Mouse (Mus musculus) T-helper 2 cell (primary cell): Measurements from ENCODE around the gene Otx1.

Experiments used
- in situ Hi-C: fragments of 300-600 bp; cut with MboI, MseI; formaldehyde crosslinking; loops from one replicate; pipeline ENCODE4 v1.15.1; 2025; ENCODE audit warnings: high pct_unique_total_duplicates

The Otx1 gene

DNA sequence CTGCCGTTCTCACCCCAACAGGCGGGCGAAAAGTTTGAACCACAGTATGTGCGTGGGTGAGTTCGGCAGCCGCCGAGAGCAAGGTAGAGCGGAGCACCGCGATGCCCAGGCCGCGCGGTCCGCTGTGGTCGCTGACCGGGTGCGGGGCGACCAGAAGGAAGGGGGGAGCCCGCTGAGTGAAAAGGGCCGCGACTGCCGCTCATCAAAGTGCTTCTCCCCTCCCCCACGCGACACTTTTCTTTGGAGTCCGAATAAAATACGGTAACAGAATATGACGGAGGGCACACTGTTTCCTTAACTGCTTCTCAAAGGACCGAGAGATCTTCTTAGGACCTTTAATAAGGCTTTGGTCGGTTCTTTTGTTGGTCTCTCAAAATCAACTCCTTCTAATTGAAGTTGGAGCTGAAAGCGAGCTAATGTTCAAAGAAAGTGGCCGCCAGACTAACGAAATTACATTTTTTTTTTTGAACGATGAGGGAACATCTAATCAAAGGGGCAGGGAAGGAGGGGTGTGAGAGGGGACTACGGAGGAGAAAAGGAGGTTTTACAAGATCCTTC lies at the start of gene Otx1:
Gene Otx1 (minus strand): TSS at position 115 of the 558 bp plus-strand sequence.
- in situ Hi-C loops: loop anchor here (25.0 kb wide), 1 partner anchor 609 kb away; no protein-coding TSS in a partner anchor

DNA sequence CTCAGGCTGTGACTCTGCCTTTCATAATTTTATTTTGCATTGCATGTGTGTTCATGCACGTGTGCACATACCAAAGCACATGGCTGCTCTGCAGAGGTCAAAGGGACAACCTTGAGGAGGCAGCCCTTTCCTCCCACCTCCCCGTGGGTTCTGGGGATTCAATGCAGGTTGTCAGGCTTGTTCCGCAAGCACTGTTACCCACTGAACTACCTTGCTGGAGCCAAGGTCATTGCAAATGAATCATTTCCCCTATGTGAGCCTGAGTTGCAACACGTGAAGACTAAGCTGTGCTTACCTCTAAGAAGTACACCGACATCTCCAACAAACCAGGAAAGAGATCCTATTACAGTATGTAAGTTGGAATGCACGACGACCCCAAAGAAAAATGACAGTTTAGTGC lies 48.2 kb upstream of the Otx1 start:
- in situ Hi-C loops: loop anchor here (25.0 kb wide), 1 partner anchor 1189 kb away; no protein-coding TSS in a partner anchor

DNA sequence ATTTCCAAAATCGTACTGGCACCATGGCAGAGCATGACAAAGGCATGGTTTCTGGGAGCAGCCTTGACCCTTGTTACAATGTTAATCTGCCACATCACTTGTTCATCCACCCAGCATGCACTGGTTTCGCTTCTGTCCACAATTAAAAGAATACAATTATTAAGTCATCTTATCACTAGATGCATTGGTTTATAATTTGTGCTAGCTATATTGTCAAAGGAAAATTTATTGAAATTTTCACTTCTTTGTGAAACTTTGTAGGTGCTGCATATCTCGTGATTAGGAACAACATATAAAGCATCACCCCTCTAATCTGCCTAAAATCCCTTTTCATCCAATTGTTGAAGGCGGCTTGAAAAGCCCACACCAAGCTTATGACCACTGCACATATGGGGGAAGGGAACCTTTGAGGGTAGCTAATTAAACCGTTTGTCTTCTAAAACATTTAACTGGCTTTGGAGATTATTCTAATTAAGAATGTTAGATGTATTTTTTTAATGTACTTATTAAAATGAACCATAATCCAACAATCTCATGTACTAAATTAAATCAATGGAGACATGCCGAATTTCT lies 37.2 kb upstream of the Otx1 start:
- in situ Hi-C loops: loop anchor here (10.0 kb wide), 1 partner anchor 455 kb away; no protein-coding TSS in a partner anchor

DNA sequence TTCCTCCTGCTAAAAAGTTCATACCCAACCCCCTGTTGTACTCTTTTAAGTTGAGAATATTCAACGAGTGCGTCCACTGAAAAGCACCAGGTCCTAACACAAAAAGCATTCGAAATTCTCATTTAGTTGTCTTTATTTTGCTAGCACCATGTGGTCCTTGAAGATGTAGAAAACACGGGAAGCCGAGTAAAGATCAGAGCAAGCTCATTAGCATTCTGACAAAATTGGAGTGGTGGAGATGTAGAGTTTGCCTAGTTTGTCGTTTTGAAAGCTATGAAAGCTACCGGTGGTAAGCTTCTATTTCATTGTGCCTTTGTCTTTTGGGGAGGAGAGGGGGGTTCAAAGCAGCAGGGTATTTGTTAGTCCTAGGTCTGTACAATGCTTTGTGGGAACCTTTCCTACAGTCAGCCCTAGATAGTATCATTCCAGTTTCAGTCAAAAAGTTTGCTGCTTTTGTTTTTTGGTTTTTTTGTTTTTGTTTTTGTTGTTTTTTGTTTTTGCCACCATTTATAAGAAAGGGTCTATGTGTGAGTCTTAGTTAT lies 31.9 kb upstream of the Otx1 start:
- in situ Hi-C loops: loop anchor here (10.0 kb wide), 1 partner anchor 460 kb away; no protein-coding TSS in a partner anchor

DNA sequence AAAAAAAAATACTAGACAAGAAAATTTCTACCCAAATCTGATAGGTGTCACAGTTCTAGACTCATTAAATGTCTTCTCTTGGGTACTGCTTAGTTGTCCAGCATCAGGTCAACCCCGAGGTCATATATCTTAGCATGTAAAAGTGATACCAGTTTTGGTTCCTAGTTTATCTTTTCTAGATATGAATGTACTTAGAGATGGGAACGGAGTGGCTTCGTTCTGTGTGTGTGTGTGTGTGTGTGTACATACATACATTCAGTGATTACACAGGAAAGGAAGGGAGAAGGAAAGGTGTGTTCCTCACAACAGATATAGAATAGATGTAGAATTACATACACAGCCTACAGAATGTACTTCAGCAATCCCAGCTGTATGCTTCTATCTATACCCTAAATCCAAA lies 30.9 kb upstream of the Otx1 start:
- in situ Hi-C loops: loop anchor here (10.0 kb wide), 1 partner anchor 461 kb away; no protein-coding TSS in a partner anchor

DNA sequence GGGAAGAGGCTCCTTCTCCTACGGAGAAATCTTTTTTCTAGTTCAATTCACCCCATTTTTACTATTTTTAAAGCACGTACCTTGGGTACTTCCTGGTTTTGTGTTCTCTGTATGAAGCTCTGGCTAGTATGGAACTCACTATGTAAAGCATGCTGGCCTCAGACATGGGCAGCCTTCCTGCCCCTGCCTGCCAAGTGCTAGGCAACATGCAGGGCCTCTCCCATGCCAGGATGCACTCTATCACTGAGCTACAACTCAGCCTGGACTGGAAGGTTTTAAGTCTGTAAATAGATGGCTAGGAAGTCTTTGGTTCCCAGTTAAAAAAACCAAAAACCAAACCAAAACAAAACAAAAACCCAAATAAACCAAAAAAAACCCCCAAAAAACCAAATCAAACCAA lies 17.9 kb upstream of the Otx1 start:
- in situ Hi-C loops: loop anchor here (10.0 to 25.0 kb wide), 2 partner anchors 592 to 1224 kb away; no protein-coding TSS in a partner anchor

DNA sequence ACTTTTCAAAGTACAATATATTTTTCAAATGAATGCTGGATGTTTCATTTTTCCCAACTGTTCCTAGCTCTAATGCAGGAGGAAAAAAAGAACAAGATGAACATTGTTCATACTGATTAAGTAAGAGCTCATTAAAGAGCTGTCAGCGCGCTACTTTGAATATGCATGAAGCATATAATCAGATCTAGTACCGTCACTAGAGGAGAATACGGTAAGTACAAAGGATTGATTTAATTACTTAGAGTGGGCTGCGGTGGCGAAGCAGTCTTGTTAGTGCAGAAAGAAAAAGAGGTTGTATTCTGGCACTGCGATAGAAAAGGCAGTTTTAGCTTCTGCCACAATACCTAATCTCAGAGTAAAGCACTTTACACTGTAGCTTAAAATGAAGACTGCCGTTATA lies 14.7 kb upstream of the Otx1 start:
- in situ Hi-C loops: loop anchor here (25.0 kb wide), 1 partner anchor 595 kb away; no protein-coding TSS in a partner anchor

DNA sequence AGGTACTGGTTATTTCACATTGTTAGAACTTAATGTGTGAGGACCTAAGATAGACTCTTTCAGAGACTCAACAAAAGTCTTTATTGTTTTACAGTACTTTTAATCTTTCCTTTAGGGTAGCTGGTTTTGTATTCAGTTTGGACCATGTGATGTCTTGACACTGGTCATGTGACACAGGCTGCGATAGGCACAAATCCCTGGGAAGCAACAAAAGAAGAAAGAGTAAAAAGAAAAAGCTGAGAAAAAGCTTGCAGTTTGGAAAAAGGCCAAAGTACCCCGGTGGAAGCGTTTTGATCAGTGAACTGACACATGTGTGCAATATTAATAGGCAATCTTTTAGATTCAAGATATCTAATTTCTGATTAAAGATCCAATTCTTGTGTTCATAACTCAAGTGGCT lies 13.6 kb upstream of the Otx1 start:
- in situ Hi-C loops: loop anchor here (25.0 kb wide), 1 partner anchor 596 kb away; no protein-coding TSS in a partner anchor

DNA sequence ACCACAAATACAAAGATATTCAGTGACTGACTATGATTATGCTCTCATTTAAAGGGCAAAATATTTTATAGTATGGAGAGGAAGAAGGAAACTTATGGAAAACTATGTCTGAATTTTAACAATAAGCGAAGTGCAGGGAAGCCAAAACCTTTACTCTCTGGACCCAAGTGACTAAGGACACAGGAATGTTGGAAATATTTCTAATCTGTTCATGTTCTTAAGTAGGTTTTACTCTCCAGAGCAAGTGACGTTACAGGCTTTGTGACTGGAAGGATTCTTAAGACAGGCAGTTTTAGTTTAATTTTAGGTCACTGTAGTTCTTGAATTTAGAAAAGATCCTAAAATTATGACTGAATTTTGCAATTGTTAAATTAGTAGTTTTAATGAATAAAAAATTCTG lies 6.1 kb upstream of the Otx1 start:
- in situ Hi-C loops: loop anchor here (25.0 kb wide), 1 partner anchor 603 kb away; no protein-coding TSS in a partner anchor

DNA sequence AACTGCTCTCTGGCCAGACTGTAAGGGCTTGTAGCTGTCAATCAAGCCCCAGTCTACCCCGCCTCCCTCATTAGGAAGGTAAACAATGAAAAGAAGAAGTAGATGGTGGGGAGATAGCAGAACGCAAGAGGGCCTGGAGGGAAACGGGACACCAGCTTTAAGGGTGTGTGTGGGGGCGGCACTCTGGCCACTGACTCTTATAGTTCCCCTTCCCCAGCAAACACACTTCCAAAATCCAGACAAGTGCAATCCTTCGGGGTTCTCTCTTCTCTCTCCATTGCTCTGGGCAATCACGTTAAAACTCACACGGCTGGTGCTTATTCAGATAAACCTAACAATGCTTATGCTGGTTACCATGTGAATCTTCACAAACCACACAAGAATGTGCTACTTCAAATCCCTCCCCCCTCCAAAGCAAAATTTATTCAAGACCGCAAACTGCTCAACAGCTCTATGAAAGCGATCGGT lies 5.5 kb upstream of the Otx1 start:
- in situ Hi-C loops: loop anchor here (25.0 kb wide), 1 partner anchor 604 kb away; no protein-coding TSS in a partner anchor

DNA sequence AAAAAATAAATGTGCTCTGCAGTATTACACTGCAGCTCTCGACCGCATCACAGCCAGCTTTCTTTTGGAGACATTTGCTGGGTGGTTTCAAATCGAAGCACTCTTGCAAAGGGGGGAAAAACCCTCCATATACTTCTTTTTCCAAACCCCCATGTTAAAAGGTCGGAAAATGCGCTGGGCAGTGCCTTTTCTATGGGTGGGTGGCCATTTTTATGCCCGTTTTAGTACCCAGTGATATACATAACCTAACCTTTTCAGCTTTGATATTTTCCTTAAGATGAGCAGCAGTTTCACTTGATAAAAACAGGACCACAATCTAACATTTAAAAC lies 5.0 kb upstream of the Otx1 start:
- in situ Hi-C loops: loop anchor here (25.0 kb wide), 1 partner anchor 605 kb away; no protein-coding TSS in a partner anchor

DNA sequence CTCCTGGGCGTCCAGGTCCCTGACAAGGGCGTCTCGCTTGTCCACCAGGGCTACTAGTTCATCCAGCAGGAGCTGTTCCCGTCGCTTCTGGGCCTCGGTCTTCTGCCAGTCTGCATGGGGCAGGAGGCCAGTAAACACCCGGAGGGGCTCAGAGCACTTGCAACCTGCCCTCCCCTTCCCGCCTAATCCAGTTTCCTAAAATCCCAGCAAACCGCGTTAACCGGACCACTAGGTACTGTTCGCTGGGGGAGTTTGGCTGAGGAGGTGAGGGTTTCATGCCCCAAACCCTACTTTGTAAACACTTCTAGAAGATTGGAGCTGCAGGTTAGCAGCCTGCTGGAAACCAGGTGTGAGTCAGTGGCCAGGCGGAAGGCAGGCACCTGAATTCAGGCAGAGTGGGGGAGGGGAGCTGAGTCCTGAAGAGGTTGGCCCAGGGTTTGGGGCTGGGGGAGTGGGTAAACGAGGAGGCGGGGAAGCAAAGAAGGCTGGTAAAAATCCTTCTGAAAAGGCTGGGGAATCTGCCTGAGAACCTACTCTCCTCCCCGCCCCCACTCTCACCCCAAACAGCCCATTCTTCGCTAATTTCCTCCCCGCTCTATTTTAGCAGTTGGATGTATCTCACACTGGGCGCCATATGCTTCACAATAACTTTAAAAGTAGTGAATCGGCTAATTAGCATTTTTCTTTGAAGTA lies 4.5 kb upstream of the Otx1 start:
- in situ Hi-C loops: loop anchor here (25.0 kb wide), 1 partner anchor 605 kb away; no protein-coding TSS in a partner anchor

DNA sequence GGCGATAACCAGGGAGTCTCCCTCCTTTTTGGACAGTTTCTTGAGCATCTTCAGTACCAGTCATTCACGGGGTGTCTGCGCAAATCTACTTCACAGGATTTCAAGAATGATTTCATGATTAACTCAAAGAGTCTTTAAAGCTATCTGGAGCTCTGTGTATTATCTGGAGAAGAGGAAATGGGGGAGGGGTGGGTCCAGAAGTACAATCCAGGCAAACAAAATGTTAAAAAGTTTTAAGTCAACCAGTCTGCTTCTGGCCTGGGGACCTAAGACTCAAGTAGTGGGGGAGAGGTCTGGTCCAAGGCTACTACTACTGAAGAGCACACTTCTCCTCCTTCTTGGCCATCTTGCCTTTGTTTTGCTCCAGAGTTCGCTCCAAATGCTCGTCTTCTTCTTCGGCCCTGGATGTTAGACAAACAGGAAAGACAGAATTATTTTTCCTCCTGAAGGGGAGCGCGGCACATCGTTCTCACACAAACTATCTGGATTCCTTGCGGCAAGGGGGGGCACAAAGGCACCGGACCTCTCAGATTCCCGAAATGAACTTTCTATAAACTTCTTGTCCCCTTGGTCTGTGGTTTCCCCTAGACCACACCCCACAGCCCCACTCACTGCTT lies 3.9 kb upstream of the Otx1 start:
- in situ Hi-C loops: loop anchor here (25.0 kb wide), 1 partner anchor 606 kb away; no protein-coding TSS in a partner anchor

DNA sequence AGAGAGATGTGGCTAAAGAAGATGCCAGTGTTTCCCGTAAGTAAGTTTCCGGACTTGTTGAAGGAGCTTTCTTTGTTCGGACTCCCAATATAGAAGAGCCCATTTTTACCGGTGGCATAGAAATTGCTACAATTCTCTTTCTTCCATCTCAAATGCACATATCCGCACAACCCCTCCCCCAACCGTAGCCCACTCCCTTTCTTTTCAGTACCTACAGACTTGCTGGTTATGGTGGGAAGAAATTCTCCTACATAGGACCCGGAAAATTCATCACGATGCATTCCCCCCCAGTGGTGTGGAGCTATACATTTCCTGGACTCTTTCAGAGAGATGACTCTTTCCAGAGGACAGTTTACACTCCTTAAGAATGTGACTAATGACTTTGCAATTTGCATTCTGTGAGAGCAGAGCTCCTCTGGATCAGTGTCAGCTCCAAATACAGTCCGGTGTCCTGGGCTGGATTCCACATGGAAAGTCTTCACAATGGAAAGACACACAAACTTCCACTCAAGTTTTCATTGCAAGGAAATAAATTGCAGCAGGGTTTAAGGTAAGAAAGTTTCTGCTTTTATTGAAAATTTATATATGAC lies 2.7 kb upstream of the Otx1 start:
- in situ Hi-C loops: loop anchor here (25.0 kb wide), 1 partner anchor 607 kb away; no protein-coding TSS in a partner anchor

DNA sequence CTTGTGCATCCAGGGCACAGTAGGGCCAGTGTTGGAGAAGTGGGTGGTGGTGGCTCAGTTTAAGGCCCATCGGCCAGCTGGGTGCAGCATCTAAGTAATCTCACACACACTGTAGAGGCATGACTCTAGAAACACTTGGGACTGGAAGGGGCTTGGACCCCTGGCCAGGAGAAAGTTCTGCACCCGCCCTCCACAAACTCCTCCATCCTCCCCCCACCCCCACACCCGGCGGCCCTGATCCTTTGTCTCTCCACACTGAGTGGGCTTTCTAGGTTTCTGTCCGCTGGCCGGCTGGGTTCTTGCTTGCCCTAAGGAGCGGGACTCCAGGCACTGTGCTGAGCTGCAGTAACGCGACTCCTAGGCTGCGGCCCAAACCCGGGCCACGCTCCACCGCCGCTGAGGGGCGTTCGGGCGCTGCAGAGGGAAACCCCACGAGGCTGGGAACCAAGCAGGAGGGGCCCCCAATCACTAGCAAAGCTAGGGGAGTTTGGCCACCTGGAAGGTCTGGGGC lies 1.7 kb upstream of the Otx1 start:
- in situ Hi-C loops: loop anchor here (25.0 kb wide), 1 partner anchor 608 kb away; no protein-coding TSS in a partner anchor

DNA sequence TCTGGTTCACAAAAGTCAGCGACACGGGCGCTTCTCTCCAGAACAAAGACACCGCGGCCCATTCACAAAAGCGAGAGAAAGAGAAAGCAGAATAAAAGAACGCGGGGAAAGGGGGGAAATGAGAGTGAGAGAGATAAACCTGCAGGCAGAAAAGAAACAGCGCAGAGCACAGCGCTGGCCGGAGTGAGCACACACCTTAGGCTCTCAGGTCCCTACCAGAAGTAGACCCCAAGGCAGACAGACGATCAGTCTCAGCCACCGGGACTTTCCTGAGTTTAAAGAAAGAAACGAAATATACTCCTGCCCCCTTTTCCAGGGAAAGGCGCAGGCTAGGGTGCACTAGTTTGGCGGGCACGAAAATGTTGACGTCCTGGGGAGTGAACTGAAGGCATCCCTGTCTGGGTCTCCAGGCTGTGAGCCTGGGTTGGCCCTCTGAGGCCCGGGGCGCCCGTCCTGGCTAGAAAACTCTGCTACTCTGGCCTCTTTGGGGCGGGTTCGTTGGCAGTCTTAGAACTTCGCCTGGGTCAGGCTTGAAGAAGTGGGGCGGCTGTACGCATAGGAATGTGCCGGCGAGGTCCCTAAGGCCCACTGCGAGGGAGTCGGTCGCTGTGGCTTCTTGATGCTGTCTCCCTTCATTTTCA lies 764 bp upstream of the Otx1 start:
- in situ Hi-C loops: loop anchor here (25.0 kb wide), 1 partner anchor 609 kb away; no protein-coding TSS in a partner anchor

DNA sequence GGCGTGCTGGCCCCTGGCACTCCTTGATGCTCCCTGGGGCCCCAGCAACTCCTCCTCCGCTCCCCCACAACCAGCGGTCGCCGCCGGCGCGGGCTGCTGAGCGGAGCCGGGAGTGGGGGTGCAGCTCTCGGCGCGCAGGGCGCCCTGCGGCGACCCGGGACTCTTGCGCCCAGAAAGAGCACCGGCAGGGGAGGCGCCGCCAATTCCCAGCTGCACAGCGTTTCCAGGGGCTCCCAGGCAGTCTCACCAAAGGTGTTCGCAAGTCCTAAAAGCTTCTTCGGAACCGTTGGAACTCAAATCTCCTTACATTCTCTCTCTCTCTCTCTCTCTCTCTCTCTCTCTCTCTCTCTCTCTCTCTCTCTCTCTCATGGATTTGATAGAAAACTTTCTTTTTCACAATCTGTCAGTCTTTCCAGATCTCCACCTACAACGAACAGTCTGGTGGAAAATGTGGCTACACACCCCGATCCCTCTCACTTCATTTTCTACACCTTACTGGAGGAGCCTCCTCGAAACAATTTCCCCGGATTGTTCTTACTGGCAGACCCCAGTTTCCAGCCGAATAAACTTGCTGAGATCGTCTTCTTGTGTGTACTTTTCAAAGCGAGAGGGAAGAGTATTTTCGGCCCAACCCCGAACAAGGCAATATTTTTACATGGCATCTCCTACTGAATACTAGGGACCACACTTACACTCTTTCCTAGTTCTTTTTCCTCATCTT lies 475 bp downstream of the Otx1 start:
- in situ Hi-C loops: loop anchor here (25.0 kb wide), 1 partner anchor 610 kb away; no protein-coding TSS in a partner anchor

DNA sequence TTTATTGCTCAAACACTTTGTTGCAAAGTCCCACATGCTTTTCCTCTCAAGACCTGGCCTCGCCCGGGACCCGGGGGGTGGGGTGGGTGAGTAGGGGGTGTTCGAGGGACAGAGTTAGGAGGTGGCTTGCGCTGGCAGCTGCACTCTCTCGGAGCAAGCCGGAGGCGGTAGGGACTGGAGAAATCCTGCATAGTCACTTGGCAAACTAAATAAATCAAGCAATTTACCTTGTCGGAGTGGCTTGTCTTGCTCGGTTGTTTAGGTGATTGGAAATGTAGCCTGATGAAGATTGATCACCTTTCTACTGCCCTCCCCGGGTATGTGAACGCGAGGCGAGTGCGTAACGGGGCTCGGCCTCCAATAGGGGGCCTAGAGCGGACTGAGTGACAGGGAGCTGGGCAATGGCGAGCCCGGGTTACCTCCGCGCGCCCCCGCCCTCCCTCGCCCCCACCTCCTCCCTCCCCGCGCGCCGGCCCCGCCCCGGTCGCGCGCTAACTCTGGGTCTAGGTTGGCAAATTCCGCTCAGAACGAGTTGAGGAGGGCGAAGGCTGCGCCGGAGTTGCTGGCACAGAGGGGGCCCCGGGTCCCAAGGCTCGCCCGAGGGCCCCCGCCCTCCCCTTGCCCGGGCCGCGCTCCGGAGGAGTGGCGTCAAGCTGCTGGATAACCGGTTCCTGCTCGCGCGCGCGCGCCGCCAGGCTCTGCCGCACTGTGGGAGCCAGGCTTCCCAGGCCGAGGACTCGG lies 1.2 kb downstream of the Otx1 start:
- in situ Hi-C loops: loop anchor here (25.0 kb wide), 1 partner anchor 611 kb away; no protein-coding TSS in a partner anchor
